Mouse (Mus musculus) liver, embryonic 14.5 days (tissue): ENCODE measurements around the gene Lmbrd2.

Source experiments
- CTCF ChIP-seq: IDR thresholded peaks from 2 replicates; pipeline ENCODE4 v1.5.1; 2016; ENCODE audit warnings: antibody characterized with exemption, low read depth, control low read depth
- EP300 ChIP-seq: IDR thresholded peaks from 2 replicates; pipeline ENCODE4 v1.6.1; 2016; ENCODE audit warnings: antibody characterized with exemption, low read depth

DNA sequence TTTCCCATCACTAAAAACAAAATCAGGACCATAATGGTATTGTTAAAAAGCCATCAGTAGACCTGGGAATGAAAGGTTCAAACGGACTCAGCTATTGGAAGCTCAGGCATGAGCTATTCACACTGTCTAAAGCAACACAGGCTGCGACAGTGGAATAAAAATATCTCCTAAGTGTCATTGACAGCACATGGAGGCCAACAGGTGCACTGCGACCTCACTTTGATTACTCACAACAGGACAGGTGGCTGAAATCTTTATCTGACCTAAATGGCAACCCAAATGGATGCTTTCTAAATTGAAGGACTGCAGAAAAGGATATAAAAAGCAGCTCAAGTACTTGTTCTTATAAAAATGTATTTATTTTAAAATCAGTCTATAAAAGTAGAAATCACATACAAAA lies 28.7 kb upstream of the Lmbrd2 start:
- TF ChIP-seq CTCF: no peak
- TF ChIP-seq EP300: no peak
